Mouse (Mus musculus) ES-Bruce4 (cell line): ENCODE results near the gene Lat2. TPM values are rescaled to one million over a fixed set of nuclear protein-coding genes. Genes with fewer than 3 reads are reported as not detected.

ENCODE experiments used
- H3K27ac ChIP-seq: 2 replicates; pipeline ENCODE4 v1.5.1; 2012; ENCODE audit warnings: low read length, inconsistent platforms; ENCODE audit not compliant: insufficient read depth
- H3K27me3 ChIP-seq: 2 replicates; pipeline ENCODE4 v1.6.1; 2012; ENCODE audit warnings: mild to moderate bottlenecking, low read length, inconsistent platforms; ENCODE audit not compliant: control insufficient read depth, poor library complexity, insufficient read depth, severe bottlenecking
- H3K36me3 ChIP-seq: 2 replicates; pipeline ENCODE4 v1.6.1; 2012; ENCODE audit warnings: inconsistent platforms, mild to moderate bottlenecking, low read length, moderate library complexity; ENCODE audit not compliant: control insufficient read depth, poor library complexity, insufficient read depth, severe bottlenecking
- H3K4me1 ChIP-seq: one replicate; pipeline ENCODE4 v1.8.1; 2011; ENCODE audit warnings: low read length; ENCODE audit not compliant: control insufficient read depth, insufficient read depth
- H3K4me3 ChIP-seq: 2 replicates; pipeline ENCODE4 v1.5.1; 2011; ENCODE audit warnings: low read depth, mild to moderate bottlenecking, low read length
- H3K9ac ChIP-seq: 2 replicates; pipeline ENCODE4 v1.6.1; 2012; ENCODE audit warnings: low read depth, mild to moderate bottlenecking, inconsistent platforms; ENCODE audit not compliant: poor library complexity, severe bottlenecking
- H3K9me3 ChIP-seq: replicated peaks from 2 replicates; pipeline ENCODE4 v1.6.1; 2012; ENCODE audit warnings: mild to moderate bottlenecking, low read length, inconsistent platforms; ENCODE audit not compliant: control insufficient read depth, poor library complexity, insufficient read depth, severe bottlenecking
- CTCF ChIP-seq: IDR thresholded peaks from one replicate; pipeline ENCODE4 v1.8.1; 2011; ENCODE audit warnings: low read depth, low read length
- EP300 ChIP-seq: IDR thresholded peaks from 2 replicates; pipeline ENCODE4 v1.6.1; 2011; ENCODE audit warnings: low read depth, low read length; ENCODE audit not compliant: insufficient read depth
- POLR2A ChIP-seq: IDR thresholded peaks from one replicate; pipeline ENCODE4 v1.8.1; 2011; ENCODE audit warnings: low read length; ENCODE audit not compliant: insufficient read depth
- polyA plus RNA-seq: library from polyadenylated mRNA; stranded (reverse); fragments of >200 nt; gene quantifications from 2 replicates; pipeline ENCODE4 v1.2.4, GENCODE M21; 2011; ENCODE audit warnings: low read depth; ENCODE audit not compliant: missing spikeins, insufficient read depth, insufficient read length

The Lat2 gene
- polyA plus RNA-seq, 1 experiment = 2.2 TPM

DNA sequence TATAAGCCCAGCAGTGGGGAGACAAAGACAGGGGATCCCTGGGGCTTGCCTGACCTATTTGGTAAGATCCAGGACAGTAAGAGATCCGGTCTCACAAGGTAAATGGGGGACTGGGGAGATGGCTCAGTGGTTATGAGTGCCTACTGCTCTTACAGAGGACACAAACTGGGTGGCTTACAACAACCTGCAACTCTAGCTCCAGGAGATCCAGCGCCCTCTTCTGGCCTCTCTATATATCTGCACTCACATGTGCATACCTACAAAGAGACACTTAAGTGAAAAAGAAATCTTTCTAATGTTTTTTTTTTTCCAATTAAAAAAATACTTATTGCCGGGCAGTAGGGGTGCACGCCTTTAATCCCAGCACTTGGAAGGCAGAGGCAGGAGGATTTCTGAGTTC lies 31.6 kb upstream of the Lat2 start:
- H3K27me3 ChIP-seq = no peaks in the 10 kb centered on the region
- no peak overlapping the region for H3K4me3 ChIP-seq
- no peak overlapping the region for H3K9ac ChIP-seq
- H3K27ac ChIP-seq = no peak overlapping the region
- H3K4me1 ChIP-seq = no peaks in the 10 kb centered on the region
- no peak for TF ChIP-seq EP300
- TF ChIP-seq CTCF = peak; percentile 31
- no peaks in the 10 kb centered on the region for H3K9me3 ChIP-seq
- H3K36me3 ChIP-seq = no peaks in the 10 kb centered on the region

DNA sequence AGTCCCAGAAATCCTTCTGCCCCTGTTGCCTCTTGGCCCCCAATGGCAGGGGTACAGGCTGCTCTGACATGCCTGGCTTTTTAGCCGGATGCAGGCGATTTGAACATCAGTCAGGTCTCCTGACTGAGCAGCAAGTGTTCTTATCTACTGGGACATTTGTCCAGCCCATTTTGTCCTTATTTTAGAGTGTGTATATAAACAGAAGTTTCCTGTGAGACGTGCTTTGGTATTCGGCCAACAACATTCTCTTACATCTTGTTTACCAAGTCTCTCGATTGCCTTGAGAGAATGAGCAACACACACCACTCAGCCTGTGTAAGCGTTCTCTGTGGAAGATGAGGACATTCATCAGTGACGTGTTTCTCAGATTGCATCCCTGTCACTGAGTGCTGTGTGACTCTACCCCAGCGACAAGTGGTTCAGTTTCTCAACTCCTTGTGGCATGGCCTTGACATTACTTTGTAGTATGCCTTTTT lies 29.9 kb upstream of the Lat2 start:
- H3K27me3 ChIP-seq = no peaks in the 10 kb centered on the region
- H3K36me3 ChIP-seq = no peaks in the 10 kb centered on the region
- H3K9me3 ChIP-seq = no peaks in the 10 kb centered on the region
- H3K4me1 ChIP-seq = no peaks in the 10 kb centered on the region
- no peak for TF ChIP-seq EP300
- no peak for TF ChIP-seq CTCF
- TF ChIP-seq POLR2A = no peak
- H3K9ac ChIP-seq = no peak overlapping the region
- H3K4me3 ChIP-seq = no peak overlapping the region
- no peak overlapping the region for H3K27ac ChIP-seq

DNA sequence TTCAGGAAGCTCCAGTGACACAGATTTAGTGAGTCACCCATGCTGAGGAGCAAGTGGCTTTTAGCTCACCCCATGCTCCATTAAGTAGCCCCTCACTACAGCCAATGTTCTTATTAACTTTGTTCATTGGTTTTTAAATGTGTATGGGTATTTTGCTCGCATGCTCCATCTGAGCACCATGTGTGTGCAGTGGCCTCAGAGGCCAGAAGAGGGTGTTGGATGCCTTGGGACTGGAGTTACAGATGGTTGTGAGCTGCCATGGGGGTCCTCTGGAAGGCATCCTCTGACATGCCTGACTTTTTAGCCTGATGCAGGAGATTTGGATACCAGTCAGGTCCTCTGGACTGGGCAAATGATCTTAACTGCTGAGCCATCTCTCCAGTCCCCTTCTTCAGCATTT lies 29.3 kb upstream of the Lat2 start:
- Histone ChIP-seq H3K9me3 (no peaks in the 10 kb centered on the region), H3K9ac (no peak overlapping the region), H3K27me3 (no peaks in the 10 kb centered on the region), H3K4me1 (no peaks in the 10 kb centered on the region), H3K36me3 (no peaks in the 10 kb centered on the region), H3K4me3 (no peak overlapping the region), H3K27ac (no peak overlapping the region)
- TF ChIP-seq CTCF = peak; percentile 12
- TF ChIP-seq EP300 = no peak

GRCm38 (mm10) chr5:134640371-134640770 lies 25.5 kb upstream of the Lat2 start:
- Histone ChIP-seq H3K36me3 (peaks cover 10% of the 10 kb centered on the region), H3K27ac (0 out of 2 replicates have a peak overlapping the region, but pooled peaks have one; percentile 42), H3K4me3 (no peak overlapping the region), H3K4me1 (peaks cover 2% of the 10 kb centered on the region), H3K9me3 (no peaks in the 10 kb centered on the region), H3K27me3 (no peaks in the 10 kb centered on the region), H3K9ac (peak overlapping the region; percentile 84)
- TF ChIP-seq POLR2A = no peak
- TF ChIP-seq CTCF = no peak
- TF ChIP-seq EP300 = no peak

DNA sequence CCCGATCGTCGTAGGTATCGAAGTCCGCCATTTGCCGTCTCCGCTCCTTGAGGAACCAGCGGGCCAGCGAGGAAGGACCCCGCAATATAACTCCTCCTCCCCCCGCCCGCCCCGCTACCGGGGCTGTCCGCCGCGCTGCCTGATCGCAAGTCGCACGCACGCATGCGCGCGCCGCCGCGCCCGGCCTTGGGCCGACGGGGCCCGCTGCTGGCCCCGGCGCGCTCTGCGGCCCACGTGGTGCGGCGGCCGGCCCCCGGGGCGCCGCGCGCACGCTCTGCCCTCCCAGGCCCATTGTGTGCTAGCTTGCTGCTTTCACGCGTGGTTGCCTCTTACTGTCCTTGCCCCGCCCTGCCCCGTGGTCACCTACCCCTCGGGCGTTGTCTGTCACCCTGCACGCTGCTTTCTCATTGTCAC lies 24.5 kb upstream of the Lat2 start, which contains the start of gene Eif4h:
Eif4h (minus strand) TSS at position 222 of the 414 bp plus-strand sequence.
- peaks cover 15% of the 10 kb centered on the region for H3K36me3 ChIP-seq
- H3K4me1 ChIP-seq = peaks cover 2% of the 10 kb centered on the region
- TF ChIP-seq CTCF (no peak), POLR2A (peak; percentile 59), EP300 (no peak)
- peak within 1 kb of the TSS; percentile 80 for H3K27ac ChIP-seq
- peak within 1 kb of the TSS; percentile 84 for H3K9ac ChIP-seq
- no peaks in the 10 kb centered on the region for H3K27me3 ChIP-seq
- peak within 1 kb of the TSS; percentile 99 for H3K4me3 ChIP-seq
- no peaks in the 10 kb centered on the region for H3K9me3 ChIP-seq

DNA sequence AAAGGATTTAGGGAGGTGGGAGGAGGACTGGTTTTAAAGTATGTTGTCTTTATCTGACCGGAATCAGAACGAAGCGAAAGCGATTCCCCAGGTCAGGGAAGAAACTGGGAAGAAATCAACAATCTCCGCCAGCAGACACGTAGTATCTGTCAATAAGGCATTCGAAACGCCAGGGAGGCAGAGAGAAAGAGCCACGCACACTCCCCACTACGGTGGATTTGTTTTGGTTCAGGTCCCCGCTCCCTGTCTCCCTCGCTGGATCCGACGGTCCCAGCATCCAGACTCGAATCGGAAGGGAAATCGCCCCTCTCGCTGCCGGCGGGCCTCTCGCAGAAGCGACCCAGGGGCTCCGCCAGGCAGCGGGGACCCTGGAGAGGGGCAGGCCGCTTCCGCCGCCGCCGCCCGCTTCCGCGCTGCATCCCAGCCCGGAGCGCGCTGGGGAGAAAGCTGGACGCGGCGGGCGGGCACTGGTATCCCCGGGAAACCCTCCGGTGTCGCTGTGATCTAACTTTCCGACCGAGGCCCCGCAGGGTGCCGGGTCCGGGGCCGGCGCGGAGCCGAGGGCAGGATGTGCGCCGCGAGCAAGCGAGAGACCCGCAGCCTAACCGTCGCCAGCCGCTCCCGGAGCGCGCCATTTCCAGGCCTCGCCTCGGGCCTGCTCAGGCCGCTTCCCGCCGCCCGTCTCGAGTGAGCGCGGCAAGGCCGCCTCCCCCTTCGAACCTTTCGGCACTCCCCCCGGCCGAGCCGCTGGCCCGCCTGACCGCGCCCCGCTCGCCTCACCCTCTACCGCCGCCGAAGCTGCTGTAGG lies 23.8 kb upstream of the Lat2 start:
- Histone ChIP-seq H3K9ac (peak overlapping the region; percentile 84), H3K4me3 (peak overlapping the region; percentile 99), H3K27ac (peak overlapping the region; percentile 15), H3K4me1 (peaks cover 2% of the 10 kb centered on the region), H3K27me3 (no peaks in the 10 kb centered on the region), H3K36me3 (peaks cover 20% of the 10 kb centered on the region), H3K9me3 (no peaks in the 10 kb centered on the region)
- TF ChIP-seq POLR2A (no peak), CTCF (no peak), EP300 (no peak)
